Mouse (Mus musculus): Measurements from ENCODE around the gene Krtap3-1. TPM values are rescaled to one million over a fixed set of nuclear protein-coding genes. Genes with fewer than 3 reads are reported as not detected.

Krtap3-1 gene
- polyA plus RNA-seq, 1 experiment from 2014 or later = not detected

GRCm38 (mm10) chr11:99581564-99581963 is 15.1 kb upstream of the Krtap3-1 start:
- Histone ChIP-seq H3K27me3 (replicated peaks; ENCODE audit: control insufficient read depth, insufficient read depth, low read length) (no peaks in the 10 kb centered on the region), H3K9ac (ENCODE audit: low read depth, low read length) (no peak overlapping the region), H3K27ac (ENCODE audit: low read depth, low read length) (no peak overlapping the region), H3K9me3 (ENCODE audit: control insufficient read depth, low read length) (no peaks in the 10 kb centered on the region), H3K36me3 (ENCODE audit: control insufficient read depth, insufficient read depth, low read length) (no peaks in the 10 kb centered on the region), H3K4me3 (ENCODE audit: low read depth, low read length) (no peak overlapping the region), H3K4me2 (no peak overlapping the region), H3K4me1 (replicated peaks; ENCODE audit: control insufficient read depth, insufficient read depth, low read length) (no peaks in the 10 kb centered on the region)
- 80% methylated on average over 6 of the region's 6 CpGs for WGBS
- no peak for ATAC-seq (replicated peaks; ENCODE audit: low FRiP score)
- DNase-seq (ENCODE audit: low spot score) = no peak

- no peak for DNase-seq (ENCODE audit: low spot score)
- no peaks in the 10 kb centered on the region for H3K4me1 ChIP-seq (replicated peaks; ENCODE audit: control insufficient read depth, insufficient read depth, low read length)
- no peak for ATAC-seq (replicated peaks; ENCODE audit: low FRiP score)
- H3K27ac ChIP-seq (ENCODE audit: low read depth, low read length) = no peak overlapping the region
- WGBS = 86% methylated on average over 5 of the region's 5 CpGs
- H3K36me3 ChIP-seq (ENCODE audit: control insufficient read depth, insufficient read depth, low read length) = no peaks in the 10 kb centered on the region
- H3K4me2 ChIP-seq = no peak overlapping the region
- H3K9ac ChIP-seq (ENCODE audit: low read depth, low read length) = no peak overlapping the region
- no peak overlapping the region for H3K4me3 ChIP-seq (ENCODE audit: low read depth, low read length)
- H3K27me3 ChIP-seq (replicated peaks; ENCODE audit: control insufficient read depth, insufficient read depth, low read length) = no peaks in the 10 kb centered on the region
- H3K9me3 ChIP-seq (ENCODE audit: control insufficient read depth, low read length) = no peaks in the 10 kb centered on the region
These were observed 14.6 kb upstream of the Krtap3-1 start for GRCm38 (mm10) chr11:99581051-99581450.

GRCm38 (mm10) chr11:99580636-99581035 is 14.2 kb upstream of the Krtap3-1 start, which contains the start of gene Krtap1-5:
Gene Krtap1-5 (minus strand): TSS chr11:99581016.
- no peak within 1 kb of the TSS for H3K27ac ChIP-seq (ENCODE audit: low read depth, low read length)
- no peak within 1 kb of the TSS for H3K9ac ChIP-seq (ENCODE audit: low read depth, low read length)
- WGBS = 89% methylated on average over 6 of the region's 6 CpGs
- ATAC-seq (replicated peaks; ENCODE audit: low FRiP score) (no peak), DNase-seq (ENCODE audit: low spot score) (no peak)
- H3K9me3 ChIP-seq (ENCODE audit: control insufficient read depth, low read length) = no peaks in the 10 kb centered on the region
- H3K4me2 ChIP-seq = no peak within 1 kb of the TSS
- H3K4me1 ChIP-seq (replicated peaks; ENCODE audit: control insufficient read depth, insufficient read depth, low read length) = no peaks in the 10 kb centered on the region
- H3K27me3 ChIP-seq (replicated peaks; ENCODE audit: control insufficient read depth, insufficient read depth, low read length) = no peaks in the 10 kb centered on the region
- no peak within 1 kb of the TSS for H3K4me3 ChIP-seq (ENCODE audit: low read depth, low read length)
- no peaks in the 10 kb centered on the region for H3K36me3 ChIP-seq (ENCODE audit: control insufficient read depth, insufficient read depth, low read length)

- H3K9ac ChIP-seq (ENCODE audit: low read depth, low read length) = no peak overlapping the region
- WGBS = 3% methylated on average over 7 of the region's 7 CpGs
- no peak overlapping the region for H3K27ac ChIP-seq (ENCODE audit: low read depth, low read length)
- no peaks in the 10 kb centered on the region for H3K4me1 ChIP-seq (replicated peaks; ENCODE audit: control insufficient read depth, insufficient read depth, low read length)
- H3K4me2 ChIP-seq = peak overlapping the region; percentile 35; the same call in 1 of the 2 replicates
- H3K27me3 ChIP-seq (replicated peaks; ENCODE audit: control insufficient read depth, insufficient read depth, low read length) = no peaks in the 10 kb centered on the region
- H3K36me3 ChIP-seq (ENCODE audit: control insufficient read depth, insufficient read depth, low read length) = no peaks in the 10 kb centered on the region
- ATAC-seq (replicated peaks; ENCODE audit: low FRiP score) = 0 out of 2 replicates have a peak, but pooled peaks have one; percentile 56
- no peaks in the 10 kb centered on the region for H3K9me3 ChIP-seq (ENCODE audit: control insufficient read depth, low read length)
- H3K4me3 ChIP-seq (ENCODE audit: low read depth, low read length) = no peak overlapping the region
- peak; percentile 47 for DNase-seq (ENCODE audit: low spot score)
These were observed 7.7 kb upstream of the Krtap3-1 start for GRCm38 (mm10) chr11:99574106-99574505.

- 60% methylated on average over 4 of the region's 4 CpGs for WGBS
- ATAC-seq (replicated peaks; ENCODE audit: low FRiP score) = no peak
These were observed 6.7 kb upstream of the Krtap3-1 start for GRCm38 (mm10) chr11:99573164-99573563.

GRCm38 (mm10) chr11:99562580-99562979 is 3.9 kb downstream of the Krtap3-1 start:
- Histone ChIP-seq H3K27ac (ENCODE audit: low read depth, low read length) (no peak overlapping the region), H3K9ac (ENCODE audit: low read depth, low read length) (no peak overlapping the region), H3K4me1 (replicated peaks; ENCODE audit: control insufficient read depth, insufficient read depth, low read length) (no peaks in the 10 kb centered on the region), H3K36me3 (ENCODE audit: control insufficient read depth, insufficient read depth, low read length) (no peaks in the 10 kb centered on the region), H3K27me3 (replicated peaks; ENCODE audit: control insufficient read depth, insufficient read depth, low read length) (no peaks in the 10 kb centered on the region), H3K9me3 (ENCODE audit: control insufficient read depth, low read length) (no peaks in the 10 kb centered on the region), H3K4me2 (no peak overlapping the region), H3K4me3 (ENCODE audit: low read depth, low read length) (no peak overlapping the region)
- no peak for DNase-seq (ENCODE audit: low spot score)
- no peak for ATAC-seq (replicated peaks; ENCODE audit: low FRiP score)
- WGBS = 77% methylated on average over 6 of the region's 6 CpGs

More at GRCm38 (mm10) chr11:99573164-99573563, 6.7 kb upstream of the Krtap3-1 start:
- Histone ChIP-seq H3K9me3 (ENCODE audit: control insufficient read depth, low read length) (no peaks in the 10 kb centered on the region), H3K4me2 (no peak overlapping the region), H3K4me3 (ENCODE audit: low read depth, low read length) (no peak overlapping the region), H3K27me3 (replicated peaks; ENCODE audit: control insufficient read depth, insufficient read depth, low read length) (no peaks in the 10 kb centered on the region), H3K36me3 (ENCODE audit: control insufficient read depth, insufficient read depth, low read length) (no peaks in the 10 kb centered on the region), H3K27ac (ENCODE audit: low read depth, low read length) (no peak overlapping the region), H3K4me1 (replicated peaks; ENCODE audit: control insufficient read depth, insufficient read depth, low read length) (no peaks in the 10 kb centered on the region), H3K9ac (ENCODE audit: low read depth, low read length) (no peak overlapping the region)
- no peak for DNase-seq (ENCODE audit: low spot score)

- no peak for DNase-seq (ENCODE audit: low spot score)
- Histone ChIP-seq H3K9ac (ENCODE audit: low read depth, low read length) (no peak within 1 kb of the TSS), H3K4me3 (ENCODE audit: low read depth, low read length) (no peak within 1 kb of the TSS), H3K9me3 (ENCODE audit: control insufficient read depth, low read length) (no peaks in the 10 kb centered on the region), H3K36me3 (ENCODE audit: control insufficient read depth, insufficient read depth, low read length) (no peaks in the 10 kb centered on the region), H3K27me3 (replicated peaks; ENCODE audit: control insufficient read depth, insufficient read depth, low read length) (no peaks in the 10 kb centered on the region), H3K27ac (ENCODE audit: low read depth, low read length) (no peak within 1 kb of the TSS), H3K4me1 (replicated peaks; ENCODE audit: control insufficient read depth, insufficient read depth, low read length) (no peaks in the 10 kb centered on the region), H3K4me2 (no peak within 1 kb of the TSS)
- 86% methylated on average over 9 of the region's 9 CpGs for WGBS
- ATAC-seq (replicated peaks; ENCODE audit: low FRiP score) = no peak
These were observed 7.1 kb downstream of the Krtap3-1 start, which contains the start of gene Gm11939 for GRCm38 (mm10) chr11:99559366-99559765. Gene Gm11939 (minus strand): TSS chr11:99559466.

- Histone ChIP-seq H3K9me3 (ENCODE audit: control insufficient read depth, low read length) (no peaks in the 10 kb centered on the region), H3K27ac (ENCODE audit: low read depth, low read length) (no peak overlapping the region), H3K4me3 (ENCODE audit: low read depth, low read length) (no peak overlapping the region), H3K4me2 (no peak overlapping the region), H3K27me3 (replicated peaks; ENCODE audit: control insufficient read depth, insufficient read depth, low read length) (no peaks in the 10 kb centered on the region), H3K9ac (ENCODE audit: low read depth, low read length) (no peak overlapping the region), H3K4me1 (replicated peaks; ENCODE audit: control insufficient read depth, insufficient read depth, low read length) (no peaks in the 10 kb centered on the region), H3K36me3 (ENCODE audit: control insufficient read depth, insufficient read depth, low read length) (no peaks in the 10 kb centered on the region)
- no peak for ATAC-seq (replicated peaks; ENCODE audit: low FRiP score)
- WGBS = 75% methylated on average over 3 of the region's 3 CpGs
- no peak for DNase-seq (ENCODE audit: low spot score)
These were observed 8.3 kb downstream of the Krtap3-1 start for GRCm38 (mm10) chr11:99557976-99558745.

- Histone ChIP-seq H3K4me2 (no peak within 1 kb of the TSS), H3K9me3 (ENCODE audit: control insufficient read depth, low read length) (no peaks in the 10 kb centered on the region), H3K4me3 (ENCODE audit: low read depth, low read length) (no peak within 1 kb of the TSS), H3K36me3 (ENCODE audit: control insufficient read depth, insufficient read depth, low read length) (no peaks in the 10 kb centered on the region), H3K27me3 (replicated peaks; ENCODE audit: control insufficient read depth, insufficient read depth, low read length) (no peaks in the 10 kb centered on the region), H3K4me1 (replicated peaks; ENCODE audit: control insufficient read depth, insufficient read depth, low read length) (no peaks in the 10 kb centered on the region), H3K9ac (ENCODE audit: low read depth, low read length) (no peak within 1 kb of the TSS), H3K27ac (ENCODE audit: low read depth, low read length) (no peak within 1 kb of the TSS)
- WGBS = 84% methylated on average over 2 of the region's 2 CpGs
- no peak for DNase-seq (ENCODE audit: low spot score)
- no peak for ATAC-seq (replicated peaks; ENCODE audit: low FRiP score)
These were observed 9.7 kb downstream of the Krtap3-1 start, which contains the start of gene Krtap3-2 for GRCm38 (mm10) chr11:99556753-99557152. Gene Krtap3-2 (minus strand): TSS chr11:99556853.

All from liver, embryonic 11.5 days (tissue).